Mouse (Mus musculus): ENCODE results near the gene Tnfaip2. TPM values are rescaled to one million over a fixed set of nuclear protein-coding genes. Genes with fewer than 3 reads are reported as not detected.

Gene Tnfaip2
- total RNA-seq, 1 experiment = 4.1 TPM

- H3K9ac ChIP-seq (ENCODE audit: insufficient read depth, low read depth, low read length, poor library complexity, severe bottlenecking) = no peak overlapping the region
- no peak overlapping the region for H3K27ac ChIP-seq (ENCODE audit: insufficient read depth, low read depth, low read length, poor library complexity, severe bottlenecking)
- no peak for DNase-seq (ENCODE audit: low read depth, low spot score)
- no peaks in the 10 kb centered on the region for H3K9me3 ChIP-seq (ENCODE audit: control insufficient read depth, insufficient read depth, low read depth, low read length)
- H3K4me3 ChIP-seq (ENCODE audit: insufficient read depth in 1 of 2, low read depth in 1 of 2, low read length in 2 of 2, poor library complexity in 1 of 2, severe bottlenecking in 1 of 2) = no peak overlapping the region
- in situ Hi-C loops (cut with MboI; ENCODE audit: low sequenced_read_pairs in 2 of 2, unreplicated experiment in 2 of 2) = no loop called here
- no peaks in the 10 kb centered on the region; the same call in 1 of the 2 replicates for H3K36me3 ChIP-seq (ENCODE audit: control insufficient read depth, insufficient read depth, low read length, poor library complexity, severe bottlenecking)
- TF ChIP-seq CHD2 (IDR thresholded peaks at IDR 0.05; ENCODE audit: low read depth, low read length) (no peak), MAFK (IDR thresholded peaks at IDR 0.05; ENCODE audit: insufficient read depth, low read depth, low read length) (no peak), ZNF384 (IDR thresholded peaks at IDR 0.05; ENCODE audit: low read depth, low read length) (no peak), HCFC1 (IDR thresholded peaks at IDR 0.05; ENCODE audit: borderline replicate concordance, insufficient read depth, low read length) (no peak), ZC3H11A (IDR thresholded peaks at IDR 0.05; ENCODE audit: borderline replicate concordance, low read depth, low read length) (no peak)
- H3K4me1 ChIP-seq (ENCODE audit: control insufficient read depth in 2 of 2, insufficient read depth in 2 of 2, low read length in 2 of 2, poor library complexity in 1 of 2) = peaks cover 0 to 7% of the 10 kb centered on the region in 2 experiments; a peak in 1 of 4 replicates
These were observed 12.4 kb downstream of the Tnfaip2 start for GRCm38 (mm10) chr12:111454543-111455280.

- in situ Hi-C loops (cut with MboI; ENCODE audit: low sequenced_read_pairs in 2 of 2, unreplicated experiment in 2 of 2) = no loop called here
- no peaks in the 10 kb centered on the region; the same call in 1 of the 2 replicates for H3K36me3 ChIP-seq (ENCODE audit: control insufficient read depth, insufficient read depth, low read length, poor library complexity, severe bottlenecking)
- peaks cover 0 to 4% of the 10 kb centered on the region in 2 experiments; a peak in 1 of 4 replicates for H3K4me1 ChIP-seq (ENCODE audit: control insufficient read depth in 2 of 2, insufficient read depth in 2 of 2, low read length in 2 of 2, poor library complexity in 1 of 2)
- H3K9me3 ChIP-seq (ENCODE audit: control insufficient read depth, insufficient read depth, low read depth, low read length) = no peaks in the 10 kb centered on the region
- no peak for TF ChIP-seq ZNF384 (IDR thresholded peaks at IDR 0.05; ENCODE audit: low read depth, low read length)
- no peak for TF ChIP-seq HCFC1 (IDR thresholded peaks at IDR 0.05; ENCODE audit: borderline replicate concordance, insufficient read depth, low read length)
- TF ChIP-seq CHD2 (IDR thresholded peaks at IDR 0.05; ENCODE audit: low read depth, low read length) = no peak
- no peak for TF ChIP-seq MAFK (IDR thresholded peaks at IDR 0.05; ENCODE audit: insufficient read depth, low read depth, low read length)
- TF ChIP-seq ZC3H11A (IDR thresholded peaks at IDR 0.05; ENCODE audit: borderline replicate concordance, low read depth, low read length) = no peak
- H3K4me3 ChIP-seq (ENCODE audit: insufficient read depth in 1 of 2, low read depth in 1 of 2, low read length in 2 of 2, poor library complexity in 1 of 2, severe bottlenecking in 1 of 2) = no peak overlapping the region
- no peak overlapping the region for H3K27ac ChIP-seq (ENCODE audit: insufficient read depth, low read depth, low read length, poor library complexity, severe bottlenecking)
- no peak for DNase-seq (ENCODE audit: low read depth, low spot score)
- no peak overlapping the region for H3K9ac ChIP-seq (ENCODE audit: insufficient read depth, low read depth, low read length, poor library complexity, severe bottlenecking)
These were observed 13.1 kb downstream of the Tnfaip2 start for GRCm38 (mm10) chr12:111455311-111455846.

- Histone ChIP-seq H3K27ac (ENCODE audit: insufficient read depth, low read depth, low read length, poor library complexity, severe bottlenecking) (no peak overlapping the region), H3K4me1 (ENCODE audit: control insufficient read depth in 2 of 2, insufficient read depth in 2 of 2, low read length in 2 of 2, poor library complexity in 1 of 2) (peaks cover 0 to 2% of the 10 kb centered on the region in 2 experiments; a peak in 1 of 4 replicates), H3K36me3 (ENCODE audit: control insufficient read depth, insufficient read depth, low read length, poor library complexity, severe bottlenecking) (no peaks in the 10 kb centered on the region; the same call in 1 of the 2 replicates), H3K9ac (ENCODE audit: insufficient read depth, low read depth, low read length, poor library complexity, severe bottlenecking) (no peak overlapping the region), H3K9me3 (ENCODE audit: control insufficient read depth, insufficient read depth, low read depth, low read length) (no peaks in the 10 kb centered on the region), H3K4me3 (ENCODE audit: insufficient read depth in 1 of 2, low read depth in 1 of 2, low read length in 2 of 2, poor library complexity in 1 of 2, severe bottlenecking in 1 of 2) (no peak overlapping the region)
- TF ChIP-seq ZC3H11A (IDR thresholded peaks at IDR 0.05; ENCODE audit: borderline replicate concordance, low read depth, low read length) (no peak), HCFC1 (IDR thresholded peaks at IDR 0.05; ENCODE audit: borderline replicate concordance, insufficient read depth, low read length) (no peak), ZNF384 (IDR thresholded peaks at IDR 0.05; ENCODE audit: low read depth, low read length) (no peak), CHD2 (IDR thresholded peaks at IDR 0.05; ENCODE audit: low read depth, low read length) (no peak), MAFK (IDR thresholded peaks at IDR 0.05; ENCODE audit: insufficient read depth, low read depth, low read length) (no peak)
- in situ Hi-C loops (cut with MboI; ENCODE audit: low sequenced_read_pairs in 2 of 2, unreplicated experiment in 2 of 2) = no loop called here
- no peak for DNase-seq (ENCODE audit: low read depth, low spot score)
These were observed 13.6 kb downstream of the Tnfaip2 start for GRCm38 (mm10) chr12:111455860-111456259.

GRCm38 (mm10) chr12:111457742-111458141 lies 15.5 kb downstream of the Tnfaip2 start:
- Histone ChIP-seq H3K27ac (ENCODE audit: insufficient read depth, low read depth, low read length, poor library complexity, severe bottlenecking) (no peak overlapping the region), H3K4me1 (ENCODE audit: control insufficient read depth in 2 of 2, insufficient read depth in 2 of 2, low read length in 2 of 2, poor library complexity in 1 of 2) (peaks cover 0 to 2% of the 10 kb centered on the region in 2 experiments; a peak in 1 of 4 replicates), H3K4me3 (ENCODE audit: insufficient read depth in 1 of 2, low read depth in 1 of 2, low read length in 2 of 2, poor library complexity in 1 of 2, severe bottlenecking in 1 of 2) (no peak overlapping the region), H3K9me3 (ENCODE audit: control insufficient read depth, insufficient read depth, low read depth, low read length) (no peaks in the 10 kb centered on the region), H3K36me3 (ENCODE audit: control insufficient read depth, insufficient read depth, low read length, poor library complexity, severe bottlenecking) (no peaks in the 10 kb centered on the region; the same call in 1 of the 2 replicates), H3K9ac (ENCODE audit: insufficient read depth, low read depth, low read length, poor library complexity, severe bottlenecking) (no peak overlapping the region)
- no peak for DNase-seq (ENCODE audit: low read depth, low spot score)
- TF ChIP-seq MAFK (IDR thresholded peaks at IDR 0.05; ENCODE audit: insufficient read depth, low read depth, low read length) (no peak), ZNF384 (IDR thresholded peaks at IDR 0.05; ENCODE audit: low read depth, low read length) (no peak), ZC3H11A (IDR thresholded peaks at IDR 0.05; ENCODE audit: borderline replicate concordance, low read depth, low read length) (no peak), CHD2 (IDR thresholded peaks at IDR 0.05; ENCODE audit: low read depth, low read length) (no peak), HCFC1 (IDR thresholded peaks at IDR 0.05; ENCODE audit: borderline replicate concordance, insufficient read depth, low read length) (no peak)
- in situ Hi-C loops (cut with MboI; ENCODE audit: low sequenced_read_pairs in 2 of 2, unreplicated experiment in 2 of 2) = no loop called here

All from ES-E14 (cell line).